8 mouse cellular contexts compared by ENCODE assay signal in genomic region chr17:21422664-21423599, GRCm38 (mm10). TPM values are rescaled to one million over a fixed set of nuclear protein-coding genes. Genes with fewer than 3 reads are reported as not detected.
A peak's percentile ranks its signal among the peaks of the same experiment; 100 is the strongest.
DNase-seq lines count a peak whose midpoint lies in the region; ATAC-seq and TF ChIP-seq lines count a peak whose summit lies in the region.

Gene Zfp54, plus strand, starts transcription at chr17:21423227.

- peak within 1 kb of the TSS; percentile 67 for H3K9ac ChIP-seq in hindbrain, embryonic 16.5 days (ENCODE audit: low read depth, low read length)

- under 1% methylated on average over 22 of the region's 22 CpGs for WGBS in hindbrain, embryonic 16.5 days

- H3K4me1 ChIP-seq in hindbrain, embryonic 16.5 days (ENCODE audit: control insufficient read depth, insufficient read depth, low read depth, low read length): peaks cover 2% of the 10 kb centered on the region; the same call in 1 of the 2 replicates

- H3K27ac ChIP-seq in gastrocnemius, adult 2 months: peak within 1 kb of the TSS; percentile 80
- peak within 1 kb of the TSS; percentile 67 for H3K27ac ChIP-seq in hindbrain, embryonic 16.5 days (ENCODE audit: low read depth, low read length)

- intact Hi-C loops in gastrocnemius, adult 2 months (cut with DNase I): loop anchor here (1.0 to 2.0 kb wide), 2 partner anchors 94 to 151 kb away; no protein-coding TSS in a partner anchor

- H3K4me2 ChIP-seq in hindbrain, embryonic 16.5 days (ENCODE audit: low read length): peak within 1 kb of the TSS; percentile 96

- peak; percentile 92 for TF ChIP-seq CTCF in gastrocnemius, adult 2 months (IDR thresholded peaks at IDR 0.05)

- H3K4me3 ChIP-seq in gastrocnemius, adult 2 months: peak within 1 kb of the TSS; percentile 69
- H3K4me3 ChIP-seq in hindbrain, embryonic 16.5 days (ENCODE audit: low read length): peak within 1 kb of the TSS; percentile 54

- ATAC-seq in hindbrain, embryonic 16.5 days: peak; percentile 99

- H3K27me3 ChIP-seq in hindbrain, embryonic 16.5 days (replicated peaks; ENCODE audit: control insufficient read depth, insufficient read depth, low read length): no peaks in the 10 kb centered on the region

- H3K9me3 ChIP-seq in hindbrain, embryonic 16.5 days (ENCODE audit: control insufficient read depth, low read length): no peaks in the 10 kb centered on the region

- H3K36me3 ChIP-seq in hindbrain, embryonic 16.5 days (ENCODE audit: control insufficient read depth, insufficient read depth, low read length): no peaks in the 10 kb centered on the region

- peak; percentile 76 for DNase-seq in ZHBTc4 (ENCODE audit: low read depth, low spot score)
- DNase-seq in cerebellum, postnatal 36 days: peak; percentile 42 to 45
- peak; percentile 80 for DNase-seq in gastrocnemius, adult 2 months
- peak; percentile 34 for DNase-seq in left cerebral cortex, adult 11 months (ENCODE audit: low spot score)
- peak; percentile 87 for DNase-seq in lung, postnatal 36 days
- peak; percentile 82 for DNase-seq in retina, embryonic 14.5 days (ENCODE audit: low spot score)
- peak; percentile 80 to 83 for DNase-seq in thymus, postnatal 36 days

RNA-seq across cellular contexts. Expression of gene Zfp54, which starts in this region (rescaled TPM):
- under 1 TPM; 0.33 to 0.89 TPM for total RNA-seq in gastrocnemius, adult 2 months (2021)
- 5.8 and 6.0 TPM in 2 replicates for polyA plus RNA-seq in hindbrain, embryonic 16.5 days (2015; fragmentation: Nextera tagmentation; extraction: Ambion mirVana)

Comparison
In these comparisons a context has a peak if more than half of its experiments do, and no peak if none do; other contexts are left out.
1. Peak in every context shown above with its lines: DNase-seq, ATAC-seq, H3K4me3 ChIP-seq and H3K27ac ChIP-seq.
2. Peak in DNase-seq, H3K4me3 ChIP-seq and H3K27ac ChIP-seq in gastrocnemius, adult 2 months; RNA of the gene not detected or under 1 TPM.
3. DNase-seq: peak in every context shown above with its lines; median percentile 87 in lung, postnatal 36 days; 82 in retina, embryonic 14.5 days; 82 in thymus, postnatal 36 days; 80 in gastrocnemius, adult 2 months; 76 in ZHBTc4; 44 in cerebellum, postnatal 36 days; 34 in left cerebral cortex, adult 11 months.